Mouse (Mus musculus): Measurements from ENCODE around the gene Iqgap2. TPM values are rescaled to one million over a fixed set of nuclear protein-coding genes. Genes with fewer than 3 reads are reported as not detected.

The Iqgap2 gene
- polyA plus RNA-seq, 1 experiment from 2014 or later = 31.5 TPM

DNA sequence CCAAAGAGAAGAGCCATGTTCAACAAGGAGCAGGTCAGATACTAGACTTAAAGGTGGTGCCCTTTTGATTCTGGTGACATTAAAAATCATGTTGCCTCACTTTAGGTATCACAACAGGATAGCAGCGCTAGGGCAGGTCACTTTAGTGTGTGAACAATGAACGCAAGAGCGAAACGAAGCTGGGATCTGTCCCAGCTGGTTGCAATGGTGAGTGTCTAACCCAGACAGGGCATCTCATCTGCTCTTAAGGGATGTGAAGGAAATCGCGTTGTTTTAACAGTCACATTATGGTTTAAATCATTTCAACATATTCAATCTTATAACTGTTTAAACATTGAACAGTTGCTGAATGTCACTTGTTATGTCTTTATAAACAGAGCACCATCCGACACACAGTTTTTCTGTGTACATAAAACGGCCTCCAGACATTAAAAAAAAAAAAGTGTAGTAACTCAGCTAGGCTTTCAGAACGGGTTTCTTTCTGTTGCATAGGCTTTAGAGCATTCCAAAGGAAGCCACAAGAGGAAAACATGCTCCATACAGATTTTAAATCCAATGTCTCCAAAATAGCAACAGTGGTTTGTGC, 148.7 kb downstream of the Iqgap2 start:
- no peak overlapping the region for H3K4me3 ChIP-seq (ENCODE audit: low read depth, low read length)
- no peak overlapping the region for H3K27ac ChIP-seq (ENCODE audit: low read depth, low read length)
- no peaks in the 10 kb centered on the region for H3K9me3 ChIP-seq (ENCODE audit: control insufficient read depth)
- no peak for TF ChIP-seq CTCF (IDR thresholded peaks at IDR 0.05; ENCODE audit: low read depth)
- peaks cover 5% of the 10 kb centered on the region; the same call in 1 of the 2 replicates for H3K36me3 ChIP-seq (ENCODE audit: control insufficient read depth, insufficient read depth)
- H3K4me2 ChIP-seq (replicated peaks; ENCODE audit: low read depth) = no peak overlapping the region
- no peak overlapping the region for H3K9ac ChIP-seq (ENCODE audit: low read depth, low read length)
- ATAC-seq = no peak
- H3K4me1 ChIP-seq (replicated peaks; ENCODE audit: control insufficient read depth, insufficient read depth, low read length) = 0 out of 2 replicates have a peak, but pooled peaks cover 2% of the 10 kb centered on the region
- H3K27me3 ChIP-seq (replicated peaks; ENCODE audit: control insufficient read depth, insufficient read depth, low read length) = no peaks in the 10 kb centered on the region
- WGBS = 66% methylated on average over 9 of the region's 9 CpGs

GRCm38 (mm10) chr13:95741813-95742689, 149.7 kb downstream of the Iqgap2 start:
- no peak overlapping the region for H3K9ac ChIP-seq (ENCODE audit: low read depth, low read length)
- ATAC-seq = no peak
- no peak overlapping the region for H3K27ac ChIP-seq (ENCODE audit: low read depth, low read length)
- no peaks in the 10 kb centered on the region for H3K27me3 ChIP-seq (replicated peaks; ENCODE audit: control insufficient read depth, insufficient read depth, low read length)
- no peak for TF ChIP-seq CTCF (IDR thresholded peaks at IDR 0.05; ENCODE audit: low read depth)
- H3K4me3 ChIP-seq (ENCODE audit: low read depth, low read length) = no peak overlapping the region
- H3K36me3 ChIP-seq (ENCODE audit: control insufficient read depth, insufficient read depth) = peaks cover 5% of the 10 kb centered on the region; the same call in 1 of the 2 replicates
- 0 out of 2 replicates have a peak, but pooled peaks cover 2% of the 10 kb centered on the region for H3K4me1 ChIP-seq (replicated peaks; ENCODE audit: control insufficient read depth, insufficient read depth, low read length)
- no peaks in the 10 kb centered on the region for H3K9me3 ChIP-seq (ENCODE audit: control insufficient read depth)
- WGBS = 66% methylated on average over 11 of the region's 11 CpGs
- no peak overlapping the region for H3K4me2 ChIP-seq (replicated peaks; ENCODE audit: low read depth)

DNA sequence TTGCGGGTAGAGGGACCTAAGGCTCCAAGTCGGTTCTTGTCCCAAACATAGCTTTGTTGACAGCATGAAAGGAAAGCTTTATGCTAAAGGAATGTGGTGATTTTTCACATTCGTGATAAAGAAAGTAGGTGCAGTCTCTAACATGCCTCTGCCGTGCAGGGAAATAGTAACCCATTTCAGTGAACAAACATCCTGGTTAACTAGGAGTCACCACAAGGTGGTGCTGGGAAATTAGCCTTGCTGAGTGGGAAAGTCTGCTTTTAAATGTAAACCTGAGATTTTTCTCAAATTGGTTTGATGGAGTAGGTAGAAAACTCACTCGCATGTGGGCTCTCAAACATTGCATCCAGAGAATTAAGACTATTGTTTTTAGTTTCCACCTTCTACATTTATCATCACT, 152.1 kb downstream of the Iqgap2 start:
- H3K36me3 ChIP-seq (ENCODE audit: control insufficient read depth, insufficient read depth) = peaks cover 5% of the 10 kb centered on the region; the same call in 1 of the 2 replicates
- ATAC-seq = no peak
- H3K9ac ChIP-seq (ENCODE audit: low read depth, low read length) = no peak overlapping the region
- no peaks in the 10 kb centered on the region for H3K27me3 ChIP-seq (replicated peaks; ENCODE audit: control insufficient read depth, insufficient read depth, low read length)
- H3K27ac ChIP-seq (ENCODE audit: low read depth, low read length) = no peak overlapping the region
- WGBS = 61% methylated on average over 5 of the region's 5 CpGs
- H3K4me3 ChIP-seq (ENCODE audit: low read depth, low read length) = no peak overlapping the region
- no peak overlapping the region for H3K4me2 ChIP-seq (replicated peaks; ENCODE audit: low read depth)
- 0 out of 2 replicates have a peak, but pooled peaks cover 2% of the 10 kb centered on the region for H3K4me1 ChIP-seq (replicated peaks; ENCODE audit: control insufficient read depth, insufficient read depth, low read length)
- TF ChIP-seq CTCF (IDR thresholded peaks at IDR 0.05; ENCODE audit: low read depth) = peak; percentile 66
- H3K9me3 ChIP-seq (ENCODE audit: control insufficient read depth) = no peaks in the 10 kb centered on the region

DNA sequence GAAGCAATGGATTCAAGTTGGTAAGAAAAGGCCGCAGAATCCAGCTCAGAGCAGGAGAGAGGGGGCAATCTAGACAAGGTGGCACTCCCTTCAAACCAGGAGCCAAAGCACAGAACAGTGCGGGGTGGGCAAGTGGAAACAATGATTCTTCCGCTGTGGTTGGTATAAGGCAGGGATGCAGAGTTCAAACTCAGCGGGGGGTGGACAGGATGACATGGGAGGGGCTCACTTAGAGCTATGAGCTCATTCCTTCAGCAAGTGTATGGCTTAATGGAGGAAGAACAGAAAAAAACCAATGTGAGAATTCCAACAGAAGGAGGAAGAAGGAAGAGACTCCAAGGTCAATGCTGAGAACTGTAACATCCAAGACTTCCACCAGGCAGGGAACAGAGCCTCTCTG, 161.2 kb downstream of the Iqgap2 start:
- no peak for TF ChIP-seq CTCF (IDR thresholded peaks at IDR 0.05; ENCODE audit: low read depth)
- Histone ChIP-seq H3K4me2 (replicated peaks; ENCODE audit: low read depth) (no peak overlapping the region), H3K9me3 (ENCODE audit: control insufficient read depth) (no peaks in the 10 kb centered on the region), H3K9ac (ENCODE audit: low read depth, low read length) (no peak overlapping the region), H3K27ac (ENCODE audit: low read depth, low read length) (no peak overlapping the region), H3K4me3 (ENCODE audit: low read depth, low read length) (no peak overlapping the region), H3K36me3 (ENCODE audit: control insufficient read depth, insufficient read depth) (peaks cover 10% of the 10 kb centered on the region; the same call in 1 of the 2 replicates), H3K27me3 (replicated peaks; ENCODE audit: control insufficient read depth, insufficient read depth, low read length) (no peaks in the 10 kb centered on the region), H3K4me1 (replicated peaks; ENCODE audit: control insufficient read depth, insufficient read depth, low read length) (no peaks in the 10 kb centered on the region)
- WGBS = 89% methylated on average over 4 of the region's 4 CpGs
- no peak for ATAC-seq

DNA sequence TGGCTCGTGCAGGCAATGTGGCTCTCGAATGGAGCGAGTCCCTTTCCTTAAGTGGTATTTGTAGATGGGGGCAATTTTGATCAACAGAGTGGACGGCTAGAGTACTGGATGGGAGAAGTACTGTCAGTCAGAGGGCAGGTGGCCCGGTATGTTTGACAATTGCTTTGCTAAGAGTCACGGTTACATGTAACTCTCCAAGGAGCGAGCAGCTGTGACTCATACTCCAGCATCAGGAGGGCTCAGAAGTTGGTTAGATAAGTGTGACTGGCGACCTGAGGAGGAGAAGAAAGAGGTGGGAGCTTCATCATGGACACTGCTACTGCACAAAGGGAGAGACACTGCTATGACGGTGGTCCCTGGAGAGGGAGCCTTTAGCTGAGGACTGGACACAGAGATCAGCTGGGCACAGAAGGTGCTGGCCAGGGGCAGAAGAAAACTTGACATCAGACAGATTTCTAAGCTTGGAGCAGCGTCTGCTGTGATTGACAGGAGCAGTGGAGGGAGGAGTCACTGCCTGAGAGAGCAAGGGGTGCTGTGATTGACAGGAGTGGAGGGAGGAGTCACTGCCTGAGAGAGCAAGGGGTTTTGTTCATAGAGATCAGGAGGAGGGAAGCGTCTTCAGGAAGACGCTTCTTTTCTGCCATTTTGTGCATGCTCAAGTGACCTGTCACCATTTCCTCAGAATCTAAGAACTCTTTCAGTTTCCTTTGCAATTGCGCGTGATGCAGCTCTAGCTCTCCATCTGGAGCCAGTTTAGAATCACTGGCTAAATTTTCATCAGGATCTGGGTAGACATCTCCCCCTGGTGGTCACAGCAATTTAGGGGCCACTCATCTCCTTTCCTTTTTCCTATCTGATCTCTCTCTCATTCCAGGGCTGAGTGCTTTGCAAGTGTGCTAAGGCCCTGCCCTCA, 172.1 kb downstream of the Iqgap2 start:
- Histone ChIP-seq H3K36me3 (ENCODE audit: control insufficient read depth, insufficient read depth) (peaks cover 15% of the 10 kb centered on the region; the same call in 1 of the 2 replicates), H3K4me3 (ENCODE audit: low read depth, low read length) (no peak overlapping the region), H3K9ac (ENCODE audit: low read depth, low read length) (no peak overlapping the region), H3K9me3 (ENCODE audit: control insufficient read depth) (no peaks in the 10 kb centered on the region), H3K27ac (ENCODE audit: low read depth, low read length) (no peak overlapping the region), H3K4me2 (replicated peaks; ENCODE audit: low read depth) (peak overlapping the region; percentile 37), H3K4me1 (replicated peaks; ENCODE audit: control insufficient read depth, insufficient read depth, low read length) (no peaks in the 10 kb centered on the region), H3K27me3 (replicated peaks; ENCODE audit: control insufficient read depth, insufficient read depth, low read length) (no peaks in the 10 kb centered on the region)
- 0 out of 2 replicates have a peak, but pooled peaks have one; percentile 36 for ATAC-seq
- TF ChIP-seq CTCF (IDR thresholded peaks at IDR 0.05; ENCODE audit: low read depth) = peak; percentile 87
- 58% methylated on average over 14 of the region's 14 CpGs for WGBS
